8 mouse cellular contexts compared by ENCODE assay signal in the genomic region with DNA sequence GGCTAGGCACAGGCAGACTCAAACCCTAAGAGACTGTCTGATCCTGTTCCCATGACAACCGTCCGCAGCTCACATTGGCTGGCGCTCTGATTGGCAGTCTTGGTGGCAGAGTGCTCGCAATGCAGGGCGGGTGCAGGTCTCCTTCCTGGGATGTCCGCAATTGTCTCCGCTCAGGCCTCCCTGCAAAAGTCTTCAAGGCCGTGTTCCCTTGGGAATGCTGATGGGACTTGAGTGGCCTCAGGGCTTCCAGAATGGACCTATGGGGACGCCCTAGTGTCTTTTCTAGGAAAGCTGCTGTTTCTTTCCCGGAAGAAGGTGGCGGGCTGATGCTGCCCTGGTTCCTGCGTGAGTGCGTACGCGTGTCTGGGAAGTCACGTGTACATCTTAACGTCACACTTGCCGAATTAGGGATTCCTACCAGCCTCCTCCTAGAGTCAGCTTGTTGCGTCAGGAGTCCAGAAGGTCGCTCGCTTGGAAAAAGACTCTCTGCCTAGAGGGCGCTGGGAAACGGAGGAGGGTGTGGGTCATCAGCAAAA.
DNase-seq lines count a peak whose midpoint lies in the region; ATAC-seq lines count a peak whose summit lies in the region.

No protein-coding gene starts in this region.

- peak overlapping the region; percentile 51 for H3K9ac ChIP-seq in hindbrain, embryonic 14.5 days

- H3K36me3 ChIP-seq in hindbrain, embryonic 14.5 days (replicated peaks; ENCODE audit: control insufficient read depth, insufficient read depth): no peaks in the 10 kb centered on the region

- peak overlapping the region; percentile 37 for H3K4me3 ChIP-seq in hindbrain, embryonic 14.5 days (replicated peaks; ENCODE audit: low read length)

- H3K4me1 ChIP-seq in hindbrain, embryonic 14.5 days (replicated peaks; ENCODE audit: control insufficient read depth, insufficient read depth, low read length): 0 out of 2 replicates have a peak, but pooled peaks cover 3% of the 10 kb centered on the region

- peak; percentile 95 for ATAC-seq in hindbrain, embryonic 14.5 days (ENCODE audit: low FRiP score)

- no peaks in the 10 kb centered on the region for H3K9me3 ChIP-seq in hindbrain, embryonic 14.5 days (ENCODE audit: control insufficient read depth, low read length)

- 0% methylated on average over 23 of the region's 23 CpGs for WGBS in hindbrain, embryonic 14.5 days

- H3K27ac ChIP-seq in hindbrain, embryonic 14.5 days: peak overlapping the region; percentile 85

- H3K27me3 ChIP-seq in hindbrain, embryonic 14.5 days (ENCODE audit: control insufficient read depth, insufficient read depth, low read length): no peaks in the 10 kb centered on the region

- peak; percentile 97 for DNase-seq in R1 (ENCODE audit: low read depth, low spot score)
- peak; percentile 90 to 92 for DNase-seq in cerebellum, postnatal 10 days
- DNase-seq in frontal cortex, postnatal 25 days (ENCODE audit: low spot score in 2 of 2): peak; percentile 76 to 79
- DNase-seq in hindbrain, embryonic 14.5 days (ENCODE audit: low spot score): peak; percentile 88
- peak; percentile 67 to 74 for DNase-seq in layer of hippocampus, postnatal 25 days (ENCODE audit: extremely low spot score in 1 of 2, low spot score in 1 of 2)
- DNase-seq in lung, postnatal 10 days: peak; percentile 84
- peak; percentile 47 for DNase-seq in ovary, postnatal 14 days (ENCODE audit: low spot score)
- DNase-seq in thymus, postnatal 14 days: peak; percentile 81

- peak overlapping the region; percentile 85 for H3K4me2 ChIP-seq in hindbrain, embryonic 14.5 days (replicated peaks)

Comparison
In these comparisons a context has a peak if more than half of its experiments do, and no peak if none do; other contexts are left out.
1. Peak in every context shown above with its lines: DNase-seq, ATAC-seq, H3K4me3 ChIP-seq and H3K27ac ChIP-seq.
2. DNase-seq: peak in every context shown above with its lines; median percentile 97 in R1; 91 in cerebellum, postnatal 10 days; 88 in hindbrain, embryonic 14.5 days; 84 in lung, postnatal 10 days; 81 in thymus, postnatal 14 days; 78 in frontal cortex, postnatal 25 days; 70 in layer of hippocampus, postnatal 25 days; 47 in ovary, postnatal 14 days.